Mouse (Mus musculus): ENCODE results near the gene Trak1. TPM values are rescaled to one million over a fixed set of nuclear protein-coding genes. Genes with fewer than 3 reads are reported as not detected.

Gene Trak1
- polyA plus RNA-seq, 1 experiment from 2014 or later: 40.3 TPM

- no peaks in the 10 kb centered on the region for H3K36me3 ChIP-seq (ENCODE audit: control insufficient read depth, insufficient read depth, low read length)
- WGBS: 2% methylated on average over 18 of the region's 18 CpGs
- peak; percentile 96 for DNase-seq (ENCODE audit: low spot score)
- peak overlapping the region; percentile 47 for H3K4me2 ChIP-seq (ENCODE audit: low read length)
- H3K9ac ChIP-seq (ENCODE audit: low read length): peak overlapping the region; percentile 57
- H3K4me1 ChIP-seq (ENCODE audit: control insufficient read depth, insufficient read depth, low read length): peaks cover 39% of the 10 kb centered on the region
- no peaks in the 10 kb centered on the region for H3K27me3 ChIP-seq (replicated peaks; ENCODE audit: control insufficient read depth, insufficient read depth, low read length)
- H3K4me3 ChIP-seq (ENCODE audit: low read depth, low read length): peak overlapping the region; percentile 15
- peak overlapping the region; percentile 99 for H3K27ac ChIP-seq (ENCODE audit: low read depth, low read length)
- peak; percentile 91 for ATAC-seq
- H3K9me3 ChIP-seq (replicated peaks; ENCODE audit: control insufficient read depth, low read length): no peaks in the 10 kb centered on the region
These were observed 74.1 kb downstream of the Trak1 start for GRCm38 (mm10) chr9:121371346-121371891.

DNA sequence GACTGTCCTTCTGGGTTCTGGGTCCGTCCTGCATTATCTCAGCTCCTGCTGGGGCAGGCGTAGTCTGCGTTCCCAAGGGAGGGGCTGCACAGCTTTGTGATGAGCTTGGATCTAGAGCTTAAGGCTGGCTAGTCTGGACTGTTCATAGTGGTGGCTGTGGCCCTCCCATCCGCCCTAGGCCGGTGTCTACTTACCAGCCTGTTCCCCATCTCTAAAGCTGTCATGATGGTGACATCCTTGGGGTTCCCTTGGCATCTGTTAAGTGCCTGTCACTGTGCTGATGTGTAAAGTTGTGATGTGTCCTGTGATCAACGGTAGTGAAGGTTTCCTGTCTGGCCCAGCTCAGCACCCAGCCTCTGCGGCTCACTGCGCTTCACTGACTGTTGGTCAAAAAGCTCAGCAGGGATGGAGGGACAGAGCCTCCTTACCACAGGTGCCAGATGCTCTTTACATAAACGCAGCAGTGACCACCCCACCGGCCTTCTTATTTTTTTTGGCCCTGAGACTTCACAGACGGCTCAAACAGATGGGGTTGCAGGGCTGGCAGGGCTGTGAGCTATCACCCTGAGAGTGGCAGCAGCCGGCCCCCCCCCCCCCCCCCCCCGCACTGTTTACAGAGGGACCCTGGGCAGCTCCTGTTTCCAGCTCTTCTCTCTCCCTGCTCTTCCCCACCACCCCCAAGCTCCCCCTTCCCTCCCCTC, 74.8 kb downstream of the Trak1 start:
- H3K36me3 ChIP-seq (ENCODE audit: control insufficient read depth, insufficient read depth, low read length): no peaks in the 10 kb centered on the region
- 6% methylated on average over 12 of the region's 13 CpGs for WGBS
- H3K4me1 ChIP-seq (ENCODE audit: control insufficient read depth, insufficient read depth, low read length): peaks cover 32% of the 10 kb centered on the region
- H3K9me3 ChIP-seq (replicated peaks; ENCODE audit: control insufficient read depth, low read length): no peaks in the 10 kb centered on the region
- H3K4me2 ChIP-seq (ENCODE audit: low read length): peak overlapping the region; percentile 47
- H3K9ac ChIP-seq (ENCODE audit: low read length): peak overlapping the region; percentile 40
- ATAC-seq (peak; percentile 64), DNase-seq (ENCODE audit: low spot score) (peak; percentile 61)
- H3K4me3 ChIP-seq (ENCODE audit: low read depth, low read length): peak overlapping the region; percentile 15
- no peaks in the 10 kb centered on the region for H3K27me3 ChIP-seq (replicated peaks; ENCODE audit: control insufficient read depth, insufficient read depth, low read length)
- peak overlapping the region; percentile 99 for H3K27ac ChIP-seq (ENCODE audit: low read depth, low read length)

GRCm38 (mm10) chr9:121373107-121373506, 75.8 kb downstream of the Trak1 start:
- Histone ChIP-seq H3K27me3 (replicated peaks; ENCODE audit: control insufficient read depth, insufficient read depth, low read length) (no peaks in the 10 kb centered on the region), H3K4me2 (ENCODE audit: low read length) (no peak overlapping the region), H3K9ac (ENCODE audit: low read length) (no peak overlapping the region), H3K9me3 (replicated peaks; ENCODE audit: control insufficient read depth, low read length) (no peaks in the 10 kb centered on the region), H3K36me3 (ENCODE audit: control insufficient read depth, insufficient read depth, low read length) (no peaks in the 10 kb centered on the region), H3K27ac (ENCODE audit: low read depth, low read length) (peak overlapping the region; percentile 99; the same call in 1 of the 2 replicates), H3K4me3 (ENCODE audit: low read depth, low read length) (no peak overlapping the region), H3K4me1 (ENCODE audit: control insufficient read depth, insufficient read depth, low read length) (peaks cover 32% of the 10 kb centered on the region)
- DNase-seq (ENCODE audit: low spot score): no peak
- no peak for ATAC-seq
- 30% methylated on average over 13 of the region's 13 CpGs for WGBS

DNA sequence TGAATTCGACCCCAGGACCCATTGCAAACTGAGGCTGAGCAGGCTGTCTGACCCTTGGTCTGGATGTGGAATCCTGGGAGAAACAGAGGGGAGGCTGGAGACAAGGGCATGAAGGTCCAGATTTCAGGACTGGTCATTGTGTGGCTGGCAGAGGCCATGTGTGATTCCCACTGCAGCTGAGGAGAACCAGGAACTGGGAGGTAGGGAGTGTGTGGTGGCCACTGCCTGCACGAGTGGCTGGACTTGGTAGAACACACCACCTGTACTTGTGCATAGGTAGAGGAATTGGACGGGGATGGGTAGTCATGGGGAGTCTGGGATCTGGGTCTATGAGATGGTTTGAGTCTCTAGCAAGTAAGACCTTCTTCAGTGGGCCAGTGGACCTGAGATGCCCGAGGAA, 76.2 kb downstream of the Trak1 start:
- WGBS: 49% methylated on average over 4 of the region's 4 CpGs
- peak overlapping the region; percentile 99; the same call in 1 of the 2 replicates for H3K27ac ChIP-seq (ENCODE audit: low read depth, low read length)
- no peaks in the 10 kb centered on the region for H3K27me3 ChIP-seq (replicated peaks; ENCODE audit: control insufficient read depth, insufficient read depth, low read length)
- DNase-seq (ENCODE audit: low spot score) (no peak), ATAC-seq (no peak)
- no peak overlapping the region for H3K4me3 ChIP-seq (ENCODE audit: low read depth, low read length)
- no peaks in the 10 kb centered on the region for H3K9me3 ChIP-seq (replicated peaks; ENCODE audit: control insufficient read depth, low read length)
- peaks cover 32% of the 10 kb centered on the region for H3K4me1 ChIP-seq (ENCODE audit: control insufficient read depth, insufficient read depth, low read length)
- no peaks in the 10 kb centered on the region for H3K36me3 ChIP-seq (ENCODE audit: control insufficient read depth, insufficient read depth, low read length)
- no peak overlapping the region for H3K9ac ChIP-seq (ENCODE audit: low read length)
- no peak overlapping the region for H3K4me2 ChIP-seq (ENCODE audit: low read length)

DNA sequence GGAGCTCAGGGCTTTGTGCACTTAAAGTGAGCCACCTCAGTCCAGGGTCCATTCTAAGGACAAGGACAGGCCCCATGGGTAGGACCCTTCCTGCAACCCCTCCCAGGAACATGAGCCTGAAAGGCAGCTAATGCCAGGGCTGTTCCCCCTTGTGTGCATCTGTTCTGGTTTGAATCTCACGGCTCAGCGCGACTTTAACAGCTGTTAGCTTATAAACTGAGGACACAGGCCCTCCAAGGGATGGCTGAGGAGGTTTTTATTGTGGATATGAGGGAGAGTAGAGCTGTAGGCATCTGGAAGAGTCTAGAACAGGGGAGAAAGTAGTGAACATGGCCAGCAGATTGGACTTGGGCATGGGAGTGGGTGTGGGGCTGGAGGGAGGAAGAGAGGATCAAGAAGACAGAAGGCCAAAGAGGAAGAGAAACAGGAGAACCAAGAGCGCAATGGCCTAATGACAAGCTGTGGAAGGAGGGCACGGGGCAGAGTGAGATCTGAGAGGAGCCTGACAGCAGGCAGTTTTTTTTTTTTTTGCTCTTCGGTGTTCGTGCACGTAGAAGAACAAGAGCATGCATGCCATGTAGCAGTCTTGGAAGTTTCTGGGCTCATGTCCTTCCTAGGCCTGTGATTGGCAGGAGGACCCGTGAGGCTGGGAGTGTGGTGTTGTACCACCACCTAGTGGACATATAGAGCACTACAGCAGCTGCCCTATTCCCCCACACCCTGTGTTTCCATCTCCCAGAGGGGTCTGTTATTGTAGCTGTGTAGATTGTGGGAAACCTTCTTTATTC, 77.0 kb downstream of the Trak1 start:
- ATAC-seq (peak; percentile 42; the same call in 1 of the 2 replicates), DNase-seq (ENCODE audit: low spot score) (peak; percentile 88)
- Histone ChIP-seq H3K27me3 (replicated peaks; ENCODE audit: control insufficient read depth, insufficient read depth, low read length) (no peaks in the 10 kb centered on the region), H3K4me1 (ENCODE audit: control insufficient read depth, insufficient read depth, low read length) (peaks cover 31% of the 10 kb centered on the region), H3K36me3 (ENCODE audit: control insufficient read depth, insufficient read depth, low read length) (no peaks in the 10 kb centered on the region), H3K9ac (ENCODE audit: low read length) (peak overlapping the region; percentile 38; the same call in 1 of the 2 replicates), H3K4me2 (ENCODE audit: low read length) (no peak overlapping the region), H3K27ac (ENCODE audit: low read depth, low read length) (peak overlapping the region; percentile 99; the same call in 1 of the 2 replicates), H3K4me3 (ENCODE audit: low read depth, low read length) (no peak overlapping the region), H3K9me3 (replicated peaks; ENCODE audit: control insufficient read depth, low read length) (no peaks in the 10 kb centered on the region)
- WGBS: 28% methylated on average over 9 of the region's 9 CpGs

DNA sequence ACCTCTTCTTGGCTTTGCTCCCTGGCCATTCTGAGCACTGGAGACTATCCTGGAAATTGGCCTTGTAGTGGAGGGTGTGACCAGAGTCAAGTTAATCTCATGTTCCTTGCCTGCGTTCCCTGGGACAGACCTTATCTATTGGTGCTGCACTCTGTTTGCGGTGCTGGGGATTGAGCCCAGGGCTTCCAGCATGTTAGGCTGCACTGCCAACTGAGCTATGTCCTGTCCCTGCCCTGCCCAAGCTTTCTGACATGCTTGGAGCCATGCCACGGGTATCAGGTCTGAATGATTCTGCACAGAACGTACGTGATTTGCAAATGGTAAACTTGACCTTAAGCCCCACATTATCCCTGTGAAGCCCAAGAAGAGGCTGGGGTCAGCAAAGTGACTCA, 77.6 kb downstream of the Trak1 start:
- Histone ChIP-seq H3K9me3 (replicated peaks; ENCODE audit: control insufficient read depth, low read length) (no peaks in the 10 kb centered on the region), H3K27ac (ENCODE audit: low read depth, low read length) (no peak overlapping the region), H3K27me3 (replicated peaks; ENCODE audit: control insufficient read depth, insufficient read depth, low read length) (no peaks in the 10 kb centered on the region), H3K4me3 (ENCODE audit: low read depth, low read length) (no peak overlapping the region), H3K36me3 (ENCODE audit: control insufficient read depth, insufficient read depth, low read length) (no peaks in the 10 kb centered on the region), H3K4me2 (ENCODE audit: low read length) (no peak overlapping the region), H3K4me1 (ENCODE audit: control insufficient read depth, insufficient read depth, low read length) (peaks cover 28% of the 10 kb centered on the region), H3K9ac (ENCODE audit: low read length) (no peak overlapping the region)
- ATAC-seq: no peak
- no peak for DNase-seq (ENCODE audit: low spot score)
- 89% methylated on average over 5 of the region's 5 CpGs for WGBS

DNA sequence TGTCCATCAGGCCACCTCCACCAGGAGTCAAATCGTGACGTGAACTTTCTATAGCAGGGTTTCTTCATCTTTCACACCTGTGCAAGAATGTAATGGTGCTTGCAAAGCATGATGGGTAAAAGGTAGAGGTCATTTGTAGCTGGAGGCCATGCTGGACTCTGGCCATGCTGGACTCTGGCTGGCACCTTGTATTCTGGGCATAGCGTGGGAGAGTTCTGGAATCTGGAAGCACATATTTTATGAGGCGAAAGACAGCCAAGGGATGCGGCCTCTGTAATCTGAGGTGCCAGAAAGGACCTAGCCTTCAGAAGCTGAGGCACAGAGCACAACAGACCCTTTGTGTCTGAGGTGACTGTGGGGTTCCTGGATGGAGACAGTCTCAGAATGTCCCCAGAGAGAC, 78.8 kb downstream of the Trak1 start:
- Histone ChIP-seq H3K9me3 (replicated peaks; ENCODE audit: control insufficient read depth, low read length) (no peaks in the 10 kb centered on the region), H3K4me3 (ENCODE audit: low read depth, low read length) (no peak overlapping the region), H3K27ac (ENCODE audit: low read depth, low read length) (no peak overlapping the region), H3K27me3 (replicated peaks; ENCODE audit: control insufficient read depth, insufficient read depth, low read length) (no peaks in the 10 kb centered on the region), H3K4me2 (ENCODE audit: low read length) (no peak overlapping the region), H3K36me3 (ENCODE audit: control insufficient read depth, insufficient read depth, low read length) (no peaks in the 10 kb centered on the region), H3K4me1 (ENCODE audit: control insufficient read depth, insufficient read depth, low read length) (peaks cover 20% of the 10 kb centered on the region), H3K9ac (ENCODE audit: low read length) (no peak overlapping the region)
- WGBS: 93% methylated on average over 5 of the region's 5 CpGs
- DNase-seq (ENCODE audit: low spot score): no peak
- ATAC-seq: no peak

GRCm38 (mm10) chr9:121380310-121380920, 83.1 kb downstream of the Trak1 start:
- DNase-seq (ENCODE audit: low spot score) (no peak), ATAC-seq (no peak)
- WGBS: 84% methylated on average over 11 of the region's 11 CpGs
- no peaks in the 10 kb centered on the region for H3K27me3 ChIP-seq (replicated peaks; ENCODE audit: control insufficient read depth, insufficient read depth, low read length)
- H3K36me3 ChIP-seq (ENCODE audit: control insufficient read depth, insufficient read depth, low read length): no peaks in the 10 kb centered on the region
- H3K4me1 ChIP-seq (ENCODE audit: control insufficient read depth, insufficient read depth, low read length): peaks cover 8% of the 10 kb centered on the region; the same call in 1 of the 2 replicates
- no peak overlapping the region for H3K27ac ChIP-seq (ENCODE audit: low read depth, low read length)
- no peak overlapping the region for H3K9ac ChIP-seq (ENCODE audit: low read length)
- no peak overlapping the region for H3K4me2 ChIP-seq (ENCODE audit: low read length)
- H3K4me3 ChIP-seq (ENCODE audit: low read depth, low read length): no peak overlapping the region
- H3K9me3 ChIP-seq (replicated peaks; ENCODE audit: control insufficient read depth, low read length): no peaks in the 10 kb centered on the region
